Mouse (Mus musculus): ENCODE measurements around the gene Ilkap.

Gene Ilkap

GRCm38 (mm10) chr1:91398260-91399062 is at the start of gene Ilkap:
Ilkap (minus strand) TSS chr1:91398815.
- peak; percentile 65 to 69 for DNase-seq (ENCODE audit: low spot score in 2 of 2)

- DNase-seq (ENCODE audit: low spot score in 2 of 2) = no peak
Observed at GRCm38 (mm10) chr1:91446511-91446910, 47.9 kb upstream of the Ilkap start.

- no peak for DNase-seq (ENCODE audit: low spot score in 2 of 2)
Observed at GRCm38 (mm10) chr1:91446060-91446459, 47.4 kb upstream of the Ilkap start.

GRCm38 (mm10) chr1:91444841-91445830 is 46.5 kb upstream of the Ilkap start:
- DNase-seq (ENCODE audit: low spot score in 2 of 2) = peak in 1 of 2 experiments; percentile 48

GRCm38 (mm10) chr1:91442350-91442990 is 43.9 kb upstream of the Ilkap start:
- DNase-seq (ENCODE audit: low spot score in 2 of 2) = no peak

GRCm38 (mm10) chr1:91441855-91442254 is 43.2 kb upstream of the Ilkap start:
- DNase-seq (ENCODE audit: low spot score in 2 of 2) = no peak

GRCm38 (mm10) chr1:91439776-91440175 is 41.2 kb upstream of the Ilkap start:
- DNase-seq (ENCODE audit: low spot score in 2 of 2) = no peak

- DNase-seq (ENCODE audit: low spot score in 2 of 2) = no peak
Observed at GRCm38 (mm10) chr1:91437573-91437972, 39.0 kb upstream of the Ilkap start.

- no peak for DNase-seq (ENCODE audit: low spot score in 2 of 2)
Observed at GRCm38 (mm10) chr1:91437083-91437400, 38.4 kb upstream of the Ilkap start.

GRCm38 (mm10) chr1:91436380-91437082 is 37.9 kb upstream of the Ilkap start:
- no peak for DNase-seq (ENCODE audit: low spot score in 2 of 2)

- DNase-seq (ENCODE audit: low spot score in 2 of 2) = no peak
Observed at GRCm38 (mm10) chr1:91435606-91436130, 37.1 kb upstream of the Ilkap start.

GRCm38 (mm10) chr1:91434905-91435304 is 36.3 kb upstream of the Ilkap start:
- no peak for DNase-seq (ENCODE audit: low spot score in 2 of 2)

GRCm38 (mm10) chr1:91430761-91431160 is 32.1 kb upstream of the Ilkap start:
- DNase-seq (ENCODE audit: low spot score in 2 of 2) = no peak

- DNase-seq (ENCODE audit: low spot score in 2 of 2) = no peak
Observed at GRCm38 (mm10) chr1:91429212-91429611, 30.6 kb upstream of the Ilkap start.

- peak; percentile 47 to 72 for DNase-seq (ENCODE audit: low spot score in 2 of 2)
Observed at GRCm38 (mm10) chr1:91428614-91429013, 30.0 kb upstream of the Ilkap start.

- no peak for DNase-seq (ENCODE audit: low spot score in 2 of 2)
Observed at GRCm38 (mm10) chr1:91426397-91426796, 27.8 kb upstream of the Ilkap start.

- no peak for DNase-seq (ENCODE audit: low spot score in 2 of 2)
Observed at GRCm38 (mm10) chr1:91420601-91421065, 22.0 kb upstream of the Ilkap start.

GRCm38 (mm10) chr1:91419862-91420600 is 21.4 kb upstream of the Ilkap start:
- DNase-seq (ENCODE audit: low spot score in 2 of 2) = no peak

GRCm38 (mm10) chr1:91417991-91418390 is 19.4 kb upstream of the Ilkap start:
- no peak for DNase-seq (ENCODE audit: low spot score in 2 of 2)

- DNase-seq (ENCODE audit: low spot score in 2 of 2) = no peak
Observed at GRCm38 (mm10) chr1:91415311-91415710, 16.7 kb upstream of the Ilkap start.
